Mouse (Mus musculus): ENCODE measurements around the gene Slc29a2. TPM values are rescaled to one million over a fixed set of nuclear protein-coding genes. Genes with fewer than 3 reads are reported as not detected.
"Not testable (repeated sequence)": the region's sequence is repeated elsewhere in the genome, so short reads cannot be mapped to it uniquely, and the experiment has no call there.

Gene Slc29a2
- polyA plus RNA-seq, 1 experiment from 2014 or later = 0.86 TPM

DNA sequence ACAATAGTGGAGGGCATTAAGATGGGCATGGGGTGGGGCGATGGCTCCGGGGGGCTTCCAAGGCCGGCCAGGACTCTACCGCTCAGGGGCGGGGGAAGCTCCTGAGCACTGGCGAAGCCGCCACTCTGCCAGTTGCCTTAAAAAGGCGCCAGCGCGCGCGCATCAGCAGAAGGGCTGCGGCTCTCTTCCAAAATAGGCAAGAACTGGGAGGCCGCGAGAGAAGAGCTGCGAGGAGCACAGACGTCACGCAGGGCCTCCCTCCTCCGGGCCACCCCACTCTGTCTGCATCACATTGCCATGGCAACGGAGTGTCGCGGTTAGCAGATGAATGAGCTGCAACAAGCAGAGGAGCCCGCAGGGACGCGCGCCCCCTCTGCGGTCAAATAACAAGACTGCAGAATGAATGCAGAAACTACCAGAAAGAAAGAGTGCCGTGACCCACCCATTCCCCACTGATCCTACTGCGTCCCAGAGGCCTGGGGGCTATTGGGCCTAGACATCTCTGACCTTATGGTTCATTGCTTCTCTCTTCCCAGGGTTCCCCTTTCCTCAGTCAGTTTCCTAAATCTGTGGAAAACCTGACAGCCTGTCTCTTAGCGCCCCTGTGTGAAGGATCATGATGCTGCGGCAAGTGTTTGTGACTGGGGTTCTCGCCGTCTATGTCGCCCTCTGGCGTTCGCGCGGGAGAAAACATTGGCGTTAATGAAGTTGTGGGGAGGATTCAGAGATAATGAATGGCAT is 21.8 kb upstream of the Slc29a2 start:
- no peaks in the 10 kb centered on the region for H3K36me3 ChIP-seq (replicated peaks)
- H3K4me3 ChIP-seq (replicated peaks) = no peak overlapping the region
- ATAC-seq (ENCODE audit: insufficient read depth) = no peak
- H3K4me2 ChIP-seq = no peak overlapping the region
- H3K27me3 ChIP-seq = peaks cover 23% of the 10 kb centered on the region
- H3K4me1 ChIP-seq (replicated peaks) = peaks cover 6% of the 10 kb centered on the region; the same call in 1 of the 2 replicates
- no peaks in the 10 kb centered on the region for H3K9me3 ChIP-seq (replicated peaks)
- H3K27ac ChIP-seq (replicated peaks) = no peak overlapping the region
- 2% methylated on average over 39 of the region's 39 CpGs for WGBS (ENCODE audit: insufficient replicate concordance)
- H3K9ac ChIP-seq = no peak overlapping the region

DNA sequence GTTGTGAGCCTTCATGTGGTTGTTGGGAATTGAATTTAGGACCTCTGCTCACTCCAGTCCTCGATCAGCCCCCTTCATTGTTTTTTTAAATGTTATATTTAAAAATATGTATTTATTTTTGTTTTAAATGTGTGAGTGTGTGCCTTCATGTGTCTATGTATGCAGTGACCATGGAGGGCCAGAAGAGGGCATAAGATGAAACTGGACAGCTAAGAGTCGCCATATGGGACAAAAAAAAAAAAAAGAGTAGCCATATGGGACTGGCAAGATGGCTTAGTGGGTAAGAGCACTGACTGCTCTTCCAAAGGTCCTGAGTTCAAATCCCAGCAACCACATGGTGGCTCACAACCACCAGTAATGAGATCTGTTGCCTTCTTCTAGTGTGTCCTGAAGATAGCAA is 20.0 kb upstream of the Slc29a2 start:
- not testable (repeated sequence) for H3K9me3 ChIP-seq (replicated peaks)

DNA sequence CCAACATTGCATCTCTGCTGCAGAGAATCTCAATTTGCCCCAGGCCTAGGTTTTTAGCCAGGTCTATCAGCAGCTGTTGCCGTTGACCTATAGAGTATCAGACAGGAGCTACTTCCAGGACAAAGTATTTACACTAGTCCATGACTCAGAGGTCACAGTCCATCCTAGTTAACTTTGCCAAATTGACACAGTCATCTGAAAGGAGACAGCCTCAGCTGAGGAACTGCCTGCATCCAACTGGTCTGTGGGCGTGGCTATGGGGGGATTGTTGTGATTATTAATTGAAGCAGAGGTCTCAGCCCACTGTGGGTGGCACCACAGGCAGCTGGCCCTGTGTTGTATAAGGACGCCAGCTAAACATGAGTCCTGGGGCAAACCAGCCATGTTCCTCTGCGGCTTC is 18.7 kb upstream of the Slc29a2 start:
- no peaks in the 10 kb centered on the region for H3K9me3 ChIP-seq (replicated peaks)
- peaks cover 22% of the 10 kb centered on the region for H3K27me3 ChIP-seq
- no peak for ATAC-seq (ENCODE audit: insufficient read depth)
- H3K9ac ChIP-seq = no peak overlapping the region
- no peak overlapping the region for H3K4me3 ChIP-seq (replicated peaks)
- 46% methylated on average over 4 of the region's 4 CpGs for WGBS (ENCODE audit: insufficient replicate concordance)
- no peaks in the 10 kb centered on the region for H3K36me3 ChIP-seq (replicated peaks)
- peaks cover 6% of the 10 kb centered on the region; the same call in 1 of the 2 replicates for H3K4me1 ChIP-seq (replicated peaks)
- no peak overlapping the region for H3K4me2 ChIP-seq
- no peak overlapping the region for H3K27ac ChIP-seq (replicated peaks)

More for the DNA sequence above, 20.0 kb upstream of the Slc29a2 start:
- not testable (repeated sequence) for H3K4me2 ChIP-seq; H3K9ac ChIP-seq; ATAC-seq (ENCODE audit: insufficient read depth); H3K36me3 ChIP-seq (replicated peaks); H3K27ac ChIP-seq (replicated peaks); H3K4me1 ChIP-seq (replicated peaks); H3K4me3 ChIP-seq (replicated peaks)
- 23% methylated on average over 2 of the region's 2 CpGs for WGBS (ENCODE audit: insufficient replicate concordance)
- H3K27me3 ChIP-seq = peaks cover 23% of the 10 kb centered on the region

DNA sequence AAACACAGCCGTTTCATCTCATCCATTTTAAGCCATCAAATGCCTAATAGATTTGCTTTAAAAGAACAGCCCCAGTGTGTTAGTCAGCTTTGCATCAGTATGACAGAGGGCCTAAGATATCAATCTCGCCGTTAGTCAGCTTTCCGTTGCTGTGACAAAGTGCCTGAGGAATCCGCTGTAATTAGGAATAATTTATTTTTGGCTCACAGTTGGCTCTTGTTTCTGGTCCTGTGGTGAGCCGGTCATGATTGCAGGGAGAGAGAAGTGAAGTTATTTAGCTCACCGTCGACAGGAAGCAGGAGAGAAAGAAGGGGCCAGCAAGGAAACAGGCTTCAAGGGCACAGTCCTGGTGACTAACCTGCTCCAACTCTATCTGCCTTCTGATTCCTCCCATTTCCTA is 10.5 kb upstream of the Slc29a2 start:
- no peak overlapping the region for H3K9ac ChIP-seq

DNA sequence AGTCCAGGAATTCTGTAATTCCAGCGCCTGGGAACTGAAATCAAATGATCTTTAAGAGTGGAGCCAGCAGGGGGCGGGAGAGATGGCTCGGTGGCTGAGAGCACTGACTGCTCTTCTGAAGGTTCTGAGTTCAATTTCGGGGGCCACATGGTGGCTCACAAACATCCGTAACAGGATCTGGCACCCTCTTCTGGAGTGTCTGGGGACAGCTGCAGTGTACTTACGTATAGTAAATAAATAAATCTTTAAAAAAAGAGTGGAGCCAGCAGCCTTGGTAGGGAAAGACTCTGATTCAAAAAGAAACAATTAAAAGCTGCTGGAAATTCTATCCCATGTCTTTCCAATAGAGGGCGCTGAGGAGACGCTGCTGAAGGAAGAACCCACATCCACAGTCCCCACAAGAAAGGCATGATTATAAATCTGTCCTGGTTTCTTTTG is 8.7 kb upstream of the Slc29a2 start:
- no peaks in the 10 kb centered on the region for H3K9me3 ChIP-seq (replicated peaks)
- H3K4me2 ChIP-seq = no peak overlapping the region
- WGBS (ENCODE audit: insufficient replicate concordance) = 12% methylated on average over 8 of the region's 8 CpGs
- no peak overlapping the region for H3K9ac ChIP-seq
- peaks cover 17% of the 10 kb centered on the region for H3K27me3 ChIP-seq
- H3K36me3 ChIP-seq (replicated peaks) = no peaks in the 10 kb centered on the region
- no peak overlapping the region for H3K27ac ChIP-seq (replicated peaks)
- ATAC-seq (ENCODE audit: insufficient read depth) = no peak
- H3K4me3 ChIP-seq (replicated peaks) = no peak overlapping the region
- H3K4me1 ChIP-seq (replicated peaks) = no peaks in the 10 kb centered on the region

More for the DNA sequence above, 10.5 kb upstream of the Slc29a2 start:
- 40% methylated on average over 8 of the region's 8 CpGs for WGBS (ENCODE audit: insufficient replicate concordance)
- no peak overlapping the region for H3K27ac ChIP-seq (replicated peaks)
- H3K4me1 ChIP-seq (replicated peaks) = no peaks in the 10 kb centered on the region
- peaks cover 16% of the 10 kb centered on the region for H3K27me3 ChIP-seq
- ATAC-seq (ENCODE audit: insufficient read depth) = no peak
- no peaks in the 10 kb centered on the region for H3K9me3 ChIP-seq (replicated peaks)
- no peaks in the 10 kb centered on the region for H3K36me3 ChIP-seq (replicated peaks)
- H3K4me2 ChIP-seq = no peak overlapping the region
- H3K4me3 ChIP-seq (replicated peaks) = no peak overlapping the region

DNA sequence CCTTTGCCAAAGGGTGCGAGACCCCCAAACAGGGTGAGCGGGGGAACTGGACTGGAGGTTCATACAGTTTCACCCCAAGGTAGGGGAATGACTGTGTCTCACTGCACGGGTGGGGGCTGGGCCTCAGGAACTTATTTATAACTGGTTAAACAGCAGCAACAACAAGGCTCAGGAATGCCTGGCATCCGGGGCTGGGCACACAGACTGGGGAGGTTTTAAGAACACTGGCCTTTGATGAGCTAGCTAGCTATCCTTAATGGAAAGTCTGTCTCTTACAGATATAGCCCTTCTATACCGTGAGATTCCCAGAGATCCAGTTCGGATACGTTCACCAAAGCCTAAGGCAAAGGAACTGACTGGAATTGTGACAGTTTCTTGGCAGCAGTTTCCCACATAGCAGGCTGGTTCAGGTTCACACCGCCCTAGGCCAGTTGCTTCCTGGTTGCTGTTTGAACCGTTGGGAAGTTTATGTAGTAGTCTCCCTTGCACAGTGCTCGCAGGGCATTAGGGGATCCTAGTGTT is 7.4 kb upstream of the Slc29a2 start:
- no peak for ATAC-seq (ENCODE audit: insufficient read depth)
- 36% methylated on average over 10 of the region's 10 CpGs for WGBS (ENCODE audit: insufficient replicate concordance)

DNA sequence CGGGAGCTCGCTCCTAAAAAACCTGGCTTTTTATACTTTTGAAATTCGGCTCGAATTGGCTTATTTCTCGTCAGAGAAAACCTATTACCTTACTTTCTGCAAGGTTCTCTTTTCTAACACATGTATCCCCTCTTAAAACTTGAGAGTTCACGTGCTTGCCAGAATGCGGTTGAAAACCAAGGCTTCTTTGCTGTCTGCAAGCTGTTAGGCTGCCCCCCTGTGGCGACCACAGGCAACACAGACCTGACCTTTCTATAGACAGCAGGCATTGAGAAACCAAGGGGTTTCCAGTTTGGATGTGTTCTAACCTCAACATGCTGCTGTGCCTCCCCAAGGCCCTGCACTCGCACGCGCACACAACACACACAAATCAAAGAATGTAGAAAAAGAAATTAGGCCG is 6.9 kb upstream of the Slc29a2 start:
- H3K4me1 ChIP-seq (replicated peaks) = no peaks in the 10 kb centered on the region
- 19% methylated on average over 12 of the region's 12 CpGs for WGBS (ENCODE audit: insufficient replicate concordance)
- H3K4me2 ChIP-seq = no peak overlapping the region
- no peak overlapping the region for H3K4me3 ChIP-seq (replicated peaks)
- H3K36me3 ChIP-seq (replicated peaks) = no peaks in the 10 kb centered on the region
- no peaks in the 10 kb centered on the region for H3K9me3 ChIP-seq (replicated peaks)
- peaks cover 17% of the 10 kb centered on the region for H3K27me3 ChIP-seq
- ATAC-seq (ENCODE audit: insufficient read depth) = no peak
- no peak overlapping the region for H3K9ac ChIP-seq
- H3K27ac ChIP-seq (replicated peaks) = no peak overlapping the region

More for the DNA sequence above, 7.4 kb upstream of the Slc29a2 start:
- Histone ChIP-seq H3K27me3 (peaks cover 17% of the 10 kb centered on the region), H3K4me3 (replicated peaks) (no peak overlapping the region), H3K9ac (no peak overlapping the region), H3K27ac (replicated peaks) (no peak overlapping the region), H3K4me2 (no peak overlapping the region), H3K9me3 (replicated peaks) (no peaks in the 10 kb centered on the region), H3K4me1 (replicated peaks) (no peaks in the 10 kb centered on the region), H3K36me3 (replicated peaks) (no peaks in the 10 kb centered on the region)

DNA sequence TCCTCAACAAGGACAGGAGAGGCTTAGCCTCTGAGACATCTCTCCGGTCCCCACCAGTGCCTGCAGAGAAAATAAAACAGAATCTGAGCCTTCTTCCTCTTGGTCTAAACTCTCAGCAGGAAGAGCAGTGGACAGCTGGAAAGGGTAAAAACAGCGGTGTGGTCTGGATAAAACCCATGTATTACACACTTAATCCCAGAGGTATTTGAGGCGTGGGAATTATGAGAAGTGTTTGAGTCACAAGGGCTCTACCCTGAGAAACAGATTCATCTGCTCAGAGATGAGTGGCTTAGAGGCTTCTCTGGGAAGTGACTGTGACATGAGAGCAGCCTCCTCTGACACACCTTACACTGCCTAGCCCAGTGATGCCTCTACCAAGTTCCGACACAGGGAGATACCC is 6.0 kb upstream of the Slc29a2 start:
- WGBS (ENCODE audit: insufficient replicate concordance) = 63% methylated on average over 4 of the region's 4 CpGs
- no peak for ATAC-seq (ENCODE audit: insufficient read depth)
- Histone ChIP-seq H3K27me3 (peaks cover 22% of the 10 kb centered on the region), H3K4me1 (replicated peaks) (no peaks in the 10 kb centered on the region), H3K36me3 (replicated peaks) (no peaks in the 10 kb centered on the region), H3K4me3 (replicated peaks) (no peak overlapping the region), H3K27ac (replicated peaks) (no peak overlapping the region), H3K9ac (no peak overlapping the region), H3K4me2 (no peak overlapping the region), H3K9me3 (replicated peaks) (no peaks in the 10 kb centered on the region)

DNA sequence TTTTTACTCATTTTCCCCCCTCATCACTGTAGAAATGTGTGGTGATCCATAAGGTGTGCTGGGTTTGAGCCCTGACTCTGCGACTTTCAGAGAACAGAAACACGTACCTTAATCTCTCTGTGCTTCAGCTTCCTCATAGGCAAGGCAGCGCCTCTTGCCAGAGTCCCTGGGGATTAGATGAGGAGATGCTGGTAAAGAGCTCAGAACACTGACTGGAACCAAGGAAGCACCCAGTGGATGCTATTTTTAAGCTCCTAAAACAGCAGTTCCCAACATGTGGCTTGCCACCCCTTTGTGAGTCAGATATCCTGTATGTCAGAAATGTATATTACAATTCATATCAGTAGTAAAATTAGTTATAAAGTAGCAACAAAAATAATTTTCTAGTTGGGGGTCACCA is 5.5 kb upstream of the Slc29a2 start:
- Histone ChIP-seq H3K27me3 (peaks cover 23% of the 10 kb centered on the region), H3K9me3 (replicated peaks) (no peaks in the 10 kb centered on the region), H3K4me3 (replicated peaks) (no peak overlapping the region), H3K9ac (no peak overlapping the region), H3K36me3 (replicated peaks) (no peaks in the 10 kb centered on the region), H3K4me1 (replicated peaks) (peaks cover 3% of the 10 kb centered on the region), H3K4me2 (no peak overlapping the region), H3K27ac (replicated peaks) (no peak overlapping the region)
- WGBS (ENCODE audit: insufficient replicate concordance) = 67% methylated on average over 3 of the region's 3 CpGs
- ATAC-seq (ENCODE audit: insufficient read depth) = no peak

DNA sequence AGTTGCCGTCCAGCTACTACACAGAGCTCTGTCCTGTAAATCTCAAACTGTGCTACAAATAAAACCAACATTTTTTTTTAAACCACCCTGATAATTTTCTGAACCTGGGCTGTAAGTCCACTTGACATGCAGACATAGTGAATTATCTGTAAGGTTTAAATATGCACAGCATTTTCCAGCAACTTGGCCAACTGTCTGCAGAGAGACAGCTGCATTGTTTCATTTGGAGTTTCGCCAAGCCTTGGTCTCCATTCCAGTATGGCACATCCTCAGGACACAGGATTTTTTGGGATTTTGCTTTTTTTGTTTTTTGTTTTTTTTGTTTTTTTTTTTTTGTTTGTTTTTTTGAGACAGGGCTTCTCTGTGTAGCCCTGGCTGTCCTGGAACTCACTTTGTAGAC is 2.2 kb upstream of the Slc29a2 start:
- H3K9ac ChIP-seq = no peak overlapping the region
- 69% methylated on average over 2 of the region's 2 CpGs for WGBS (ENCODE audit: insufficient replicate concordance)
- H3K27ac ChIP-seq (replicated peaks) = no peak overlapping the region
- no peaks in the 10 kb centered on the region for H3K9me3 ChIP-seq (replicated peaks)
- H3K4me2 ChIP-seq = no peak overlapping the region
- no peak overlapping the region for H3K4me3 ChIP-seq (replicated peaks)
- peaks cover 15% of the 10 kb centered on the region; the same call in 1 of the 2 replicates for H3K27me3 ChIP-seq
- no peaks in the 10 kb centered on the region for H3K36me3 ChIP-seq (replicated peaks)
- peaks cover 20% of the 10 kb centered on the region for H3K4me1 ChIP-seq (replicated peaks)
- no peak for ATAC-seq (ENCODE audit: insufficient read depth)

DNA sequence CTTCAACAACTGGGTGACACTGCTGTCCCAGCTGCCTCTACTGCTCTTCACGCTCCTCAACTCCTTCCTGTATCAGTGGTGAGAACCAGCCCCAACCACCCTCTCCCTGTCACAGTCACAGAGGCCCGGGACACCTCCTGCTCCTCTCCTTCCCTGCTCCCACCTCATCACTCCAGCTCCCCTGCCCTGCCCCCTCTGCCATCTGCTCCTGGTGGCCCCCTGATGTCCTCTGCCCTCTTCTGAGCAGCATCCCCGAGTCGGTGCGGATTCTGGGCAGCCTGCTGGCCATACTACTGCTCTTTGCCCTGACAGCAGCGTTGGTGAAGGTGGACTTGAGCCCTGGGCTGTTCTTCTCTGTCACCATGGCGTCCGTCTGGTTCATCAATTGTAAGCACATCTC is 2.5 kb downstream of the Slc29a2 start:
- Histone ChIP-seq H3K9ac (no peak overlapping the region), H3K4me2 (no peak overlapping the region), H3K4me3 (replicated peaks) (no peak overlapping the region), H3K27ac (replicated peaks) (no peak overlapping the region), H3K4me1 (replicated peaks) (peaks cover 20% of the 10 kb centered on the region), H3K36me3 (replicated peaks) (no peaks in the 10 kb centered on the region), H3K27me3 (0 out of 2 replicates have a peak, but pooled peaks cover 5% of the 10 kb centered on the region), H3K9me3 (replicated peaks) (no peaks in the 10 kb centered on the region)
- WGBS (ENCODE audit: insufficient replicate concordance) = 78% methylated on average over 8 of the region's 8 CpGs
- no peak for ATAC-seq (ENCODE audit: insufficient read depth)

Measured in liver, embryonic 15.5 days (tissue).